Mouse (Mus musculus) forelimb bud, embryonic 11.5 days (tissue): ENCODE measurements around the gene Bag3.

ENCODE experiments used
- DNase-seq: peaks from one replicate; pipeline ENCODE4 v3.0.0-alpha.2; 2012; ENCODE audit warnings: low read depth, low spot score

Gene Bag3

DNA sequence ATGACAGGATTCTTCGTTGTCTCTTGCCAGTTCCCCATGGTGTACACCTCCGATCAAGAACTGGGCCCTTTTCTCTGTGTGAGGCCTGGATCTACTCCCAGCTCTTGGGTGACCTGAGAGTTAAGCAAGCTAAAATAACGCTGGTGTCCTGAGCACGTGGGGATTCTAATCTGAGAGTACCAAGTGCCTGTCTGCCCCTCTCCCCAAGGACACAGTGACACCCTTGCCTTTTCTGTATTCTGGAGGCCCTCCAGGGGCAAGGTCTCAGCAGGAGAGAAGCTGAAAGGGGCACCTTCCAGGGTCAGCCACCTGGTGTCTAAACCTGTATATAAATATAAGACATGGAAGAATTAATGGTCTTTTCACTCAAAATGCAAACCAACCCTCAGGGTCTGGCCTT lies 14.3 kb downstream of the Bag3 start:
- DNase-seq: no peak

DNA sequence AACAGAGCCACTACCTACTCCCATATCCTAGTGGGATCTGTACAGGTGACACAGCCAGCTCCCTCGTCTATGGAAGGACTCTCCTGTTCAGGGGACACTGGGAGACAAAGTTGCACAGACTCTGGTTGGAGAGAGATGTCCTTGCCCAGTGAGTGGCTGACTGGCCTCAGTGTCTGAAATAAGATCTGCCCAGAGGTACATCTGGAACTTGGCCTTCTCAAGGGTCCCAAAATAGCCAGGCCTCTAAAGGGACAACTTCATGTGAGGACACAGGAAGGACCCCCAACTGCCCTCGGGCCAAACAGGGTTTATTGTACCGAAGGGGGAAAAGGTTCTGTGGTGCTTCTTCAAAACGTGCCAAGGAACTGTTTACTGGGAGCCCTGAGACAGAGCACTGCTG lies 14.8 kb downstream of the Bag3 start:
- no peak for DNase-seq

DNA sequence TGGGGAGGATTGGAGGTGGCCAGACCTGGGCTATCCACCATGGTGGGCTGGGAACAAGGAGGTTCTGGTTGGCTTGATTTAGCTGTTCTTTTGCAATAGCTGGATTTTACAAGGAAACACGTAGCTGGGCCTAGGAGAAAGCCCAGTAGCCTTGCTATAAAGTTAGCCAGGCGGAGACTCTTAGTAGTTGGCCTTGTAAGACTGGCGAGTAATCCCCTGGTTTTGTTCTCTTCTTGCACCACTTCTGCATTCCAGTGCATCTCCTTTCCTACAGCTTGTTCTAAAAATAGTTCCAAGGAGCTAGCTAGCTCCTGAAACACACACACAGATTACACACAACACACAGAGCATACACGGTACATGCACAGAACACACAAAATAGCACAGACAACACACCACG lies 15.4 kb downstream of the Bag3 start:
- no peak for DNase-seq

DNA sequence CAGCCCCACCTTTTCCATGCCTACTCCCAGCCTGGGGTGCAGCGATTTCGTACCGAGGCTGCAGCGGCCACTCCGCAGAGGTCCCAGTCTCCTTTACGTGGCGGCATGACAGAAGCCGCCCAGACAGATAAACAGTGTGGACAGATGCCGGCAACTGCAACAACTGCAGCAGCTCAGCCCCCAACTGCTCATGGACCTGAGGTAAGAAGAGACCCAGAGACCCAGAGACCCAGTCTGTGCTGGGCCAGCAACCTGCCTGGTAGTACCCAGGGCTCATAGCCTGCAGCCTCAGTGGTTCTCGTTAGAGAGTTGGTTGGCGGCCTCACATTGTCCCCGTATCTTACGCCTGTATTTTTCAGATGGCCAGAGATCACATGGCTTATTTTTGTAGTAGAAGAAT lies 16.7 kb downstream of the Bag3 start:
- DNase-seq: no peak

DNA sequence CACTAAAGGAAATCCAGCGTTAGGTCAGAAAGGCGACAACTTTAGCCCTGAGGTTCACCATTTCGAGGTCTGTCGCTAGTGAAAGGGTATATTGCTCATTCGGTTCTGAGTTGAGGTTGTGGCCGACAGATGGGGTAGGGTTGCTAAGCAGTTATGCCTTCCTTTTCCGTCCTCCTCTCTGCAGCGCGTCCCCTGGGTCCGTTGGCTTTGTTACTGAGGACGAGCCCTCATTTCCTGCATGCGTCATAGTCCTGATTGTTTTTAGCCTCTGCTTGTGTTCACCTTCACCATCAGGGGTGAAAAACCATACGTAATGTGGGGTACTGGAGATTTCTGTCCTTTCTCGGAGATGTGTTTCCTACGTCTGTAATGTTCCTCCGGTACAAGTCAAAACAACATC lies 17.3 kb downstream of the Bag3 start:
- no peak for DNase-seq

DNA sequence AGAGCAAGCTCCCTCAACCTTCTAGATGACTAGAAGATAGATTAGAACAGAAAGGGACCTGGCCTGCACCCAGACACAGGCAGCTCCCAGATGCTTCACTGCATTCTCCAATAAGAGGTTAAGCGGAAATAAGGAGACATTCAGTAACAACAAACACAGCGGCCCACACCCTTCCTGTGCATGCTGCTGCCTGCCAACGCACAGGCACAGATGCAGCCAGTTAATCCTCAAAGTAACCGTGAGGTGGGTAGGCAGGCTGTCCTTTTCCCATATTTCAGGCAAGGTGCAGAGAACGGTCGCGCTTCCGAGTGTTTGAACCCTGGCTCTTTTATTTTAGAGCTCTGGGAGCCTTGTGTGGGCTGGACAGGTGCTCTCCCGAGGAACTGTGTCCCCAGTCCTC lies 17.8 kb downstream of the Bag3 start:
- DNase-seq: no peak

DNA sequence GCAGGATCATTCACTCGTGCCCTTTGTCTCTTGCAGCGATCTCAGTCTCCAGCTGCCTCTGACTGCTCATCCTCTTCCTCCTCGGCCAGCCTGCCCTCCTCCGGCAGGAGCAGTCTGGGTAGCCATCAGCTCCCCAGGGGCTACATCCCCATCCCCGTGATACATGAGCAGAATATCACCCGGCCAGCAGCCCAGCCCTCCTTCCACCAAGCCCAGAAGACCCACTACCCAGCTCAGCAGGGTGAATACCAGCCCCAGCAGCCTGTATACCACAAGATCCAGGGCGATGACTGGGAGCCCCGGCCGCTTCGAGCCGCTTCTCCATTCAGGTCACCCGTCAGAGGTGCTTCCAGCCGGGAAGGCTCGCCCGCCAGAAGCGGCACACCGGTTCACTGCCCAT lies 18.4 kb downstream of the Bag3 start:
- DNase-seq: no peak

DNA sequence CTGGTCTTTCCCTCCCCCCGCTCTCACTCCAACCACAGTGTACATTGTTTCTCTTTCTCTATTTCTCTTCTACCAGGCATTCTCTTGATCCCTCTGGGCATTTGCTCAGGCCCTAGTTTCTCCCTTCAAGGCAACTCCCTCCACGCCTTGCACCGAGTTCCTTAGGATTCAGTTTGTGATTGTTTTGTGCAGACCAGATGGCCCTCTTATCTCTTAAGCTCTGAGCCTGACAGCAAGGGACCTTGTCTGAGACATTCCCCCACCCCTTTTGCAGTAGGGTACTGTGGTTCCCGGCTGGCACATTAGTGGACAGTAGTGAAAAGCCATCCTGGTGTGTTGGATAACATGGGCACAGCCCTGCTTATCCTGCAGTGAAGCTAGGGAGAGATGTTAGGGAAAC lies 19.1 kb downstream of the Bag3 start:
- DNase-seq: no peak

DNA sequence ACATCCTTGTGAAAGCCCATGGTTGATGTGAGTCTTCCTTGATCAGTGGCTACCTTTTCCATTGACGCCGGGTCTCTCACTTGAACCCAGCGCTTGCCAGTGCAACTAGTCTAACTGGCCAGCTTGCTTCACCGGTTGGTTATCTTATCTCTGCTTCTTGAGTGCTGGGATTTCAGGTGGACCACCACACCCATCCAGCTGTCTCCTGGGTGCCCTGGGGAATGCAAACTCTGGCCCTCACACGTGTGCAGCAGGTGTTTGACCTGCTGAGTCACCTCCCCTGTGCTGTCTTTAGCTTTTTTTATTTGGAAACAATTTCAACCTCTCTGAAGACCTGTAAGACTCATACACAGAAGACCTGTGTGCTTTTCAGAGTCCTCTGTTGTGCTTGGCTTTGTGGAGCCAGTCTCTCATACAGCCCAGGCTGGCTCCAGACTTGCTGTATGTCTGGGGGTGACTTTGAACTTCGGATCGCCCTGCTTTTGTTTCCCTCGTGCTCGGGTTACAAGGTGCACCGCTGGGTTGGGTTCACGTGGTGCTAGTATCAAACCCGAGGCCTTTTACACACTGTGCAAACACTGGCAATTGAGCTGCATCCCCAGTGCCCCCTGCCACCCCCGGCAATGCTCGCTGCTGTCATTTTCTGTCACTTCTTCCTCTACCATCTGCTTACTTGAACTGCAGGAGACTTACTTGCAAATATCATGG lies 19.9 kb downstream of the Bag3 start:
- DNase-seq: no peak

DNA sequence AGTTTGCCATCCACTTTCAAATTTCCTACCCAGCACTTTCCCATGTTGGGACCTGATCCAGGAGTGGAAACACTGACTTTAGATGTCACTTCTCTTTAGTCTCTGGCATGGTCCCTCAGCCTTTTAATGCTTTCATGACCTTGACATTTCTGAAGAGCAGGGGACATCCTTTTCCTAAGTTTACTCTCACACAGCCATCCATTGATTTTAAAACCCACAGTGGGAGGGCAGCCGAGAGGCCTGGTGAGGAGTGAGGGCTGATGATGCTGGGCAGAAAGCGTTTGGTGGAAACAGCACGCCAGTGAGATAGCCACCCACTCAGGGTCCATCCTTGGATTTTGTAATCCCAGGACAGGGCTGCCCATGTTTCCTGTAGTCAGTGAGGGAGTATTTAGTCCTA lies 20.5 kb downstream of the Bag3 start:
- no peak for DNase-seq

DNA sequence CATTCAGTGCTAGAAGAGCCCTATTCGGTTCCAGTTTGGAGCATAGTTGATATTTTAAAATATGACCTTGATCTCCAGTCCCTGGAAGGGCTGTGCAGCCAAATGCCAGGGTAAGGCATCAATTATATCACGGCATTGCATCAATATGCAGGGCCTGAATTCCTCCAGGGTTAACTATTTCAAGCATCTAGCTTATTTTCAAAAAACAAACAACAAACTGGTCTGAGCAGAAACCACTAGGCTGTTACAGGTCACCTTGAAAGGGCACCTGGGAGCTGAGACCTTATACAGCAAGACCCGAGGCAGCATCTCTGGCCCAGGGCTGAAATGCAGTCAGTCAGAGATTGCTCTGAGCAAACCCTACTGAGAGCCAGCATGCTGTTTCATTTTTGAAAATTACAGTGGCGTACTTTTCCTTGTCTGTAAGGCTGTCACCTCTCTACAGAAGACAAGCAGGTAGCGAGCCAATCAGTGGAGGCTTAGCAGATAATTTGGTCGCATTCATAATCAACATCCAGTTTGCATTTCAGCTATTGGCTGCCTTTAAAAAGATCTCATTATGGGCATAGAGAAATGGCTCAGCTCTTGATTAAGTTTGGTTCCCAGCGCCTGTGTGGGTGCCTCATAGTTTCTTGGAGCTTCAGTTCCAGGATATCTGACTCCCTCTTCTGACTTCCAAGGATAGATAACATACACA lies 21.3 kb downstream of the Bag3 start:
- no peak for DNase-seq

DNA sequence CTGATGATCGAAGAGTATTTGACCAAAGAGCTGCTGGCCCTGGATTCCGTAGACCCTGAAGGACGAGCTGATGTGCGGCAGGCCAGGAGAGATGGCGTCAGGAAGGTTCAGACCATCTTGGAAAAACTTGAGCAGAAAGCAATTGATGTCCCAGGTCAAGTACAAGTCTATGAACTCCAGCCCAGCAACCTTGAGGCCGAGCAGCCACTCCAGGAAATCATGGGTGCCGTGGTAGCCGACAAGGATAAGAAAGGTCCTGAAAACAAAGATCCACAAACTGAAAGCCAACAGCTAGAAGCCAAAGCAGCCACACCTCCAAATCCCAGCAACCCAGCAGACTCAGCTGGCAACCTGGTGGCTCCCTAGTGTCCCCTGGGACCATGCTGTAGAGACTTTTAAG lies 22.6 kb downstream of the Bag3 start:
- no peak for DNase-seq

DNA sequence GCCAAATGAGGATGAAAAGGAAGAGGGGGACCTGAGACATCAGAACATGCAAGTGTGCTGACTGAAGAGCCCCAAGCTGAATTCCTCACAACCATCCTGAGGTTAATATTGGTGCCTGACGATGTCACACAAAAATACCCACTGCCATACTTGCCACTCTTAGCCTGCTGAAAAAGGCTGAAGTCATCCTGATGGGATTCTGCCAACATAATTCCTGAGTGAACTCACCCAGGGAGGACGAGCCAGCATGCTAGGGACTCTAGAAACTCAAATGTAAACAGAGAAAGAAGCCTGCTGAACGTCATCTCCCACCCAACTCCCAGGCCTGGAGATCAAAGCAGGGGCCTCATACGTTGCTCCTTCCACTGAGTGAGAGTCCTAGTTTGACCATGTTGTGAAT lies 25.7 kb downstream of the Bag3 start:
- DNase-seq: no peak

DNA sequence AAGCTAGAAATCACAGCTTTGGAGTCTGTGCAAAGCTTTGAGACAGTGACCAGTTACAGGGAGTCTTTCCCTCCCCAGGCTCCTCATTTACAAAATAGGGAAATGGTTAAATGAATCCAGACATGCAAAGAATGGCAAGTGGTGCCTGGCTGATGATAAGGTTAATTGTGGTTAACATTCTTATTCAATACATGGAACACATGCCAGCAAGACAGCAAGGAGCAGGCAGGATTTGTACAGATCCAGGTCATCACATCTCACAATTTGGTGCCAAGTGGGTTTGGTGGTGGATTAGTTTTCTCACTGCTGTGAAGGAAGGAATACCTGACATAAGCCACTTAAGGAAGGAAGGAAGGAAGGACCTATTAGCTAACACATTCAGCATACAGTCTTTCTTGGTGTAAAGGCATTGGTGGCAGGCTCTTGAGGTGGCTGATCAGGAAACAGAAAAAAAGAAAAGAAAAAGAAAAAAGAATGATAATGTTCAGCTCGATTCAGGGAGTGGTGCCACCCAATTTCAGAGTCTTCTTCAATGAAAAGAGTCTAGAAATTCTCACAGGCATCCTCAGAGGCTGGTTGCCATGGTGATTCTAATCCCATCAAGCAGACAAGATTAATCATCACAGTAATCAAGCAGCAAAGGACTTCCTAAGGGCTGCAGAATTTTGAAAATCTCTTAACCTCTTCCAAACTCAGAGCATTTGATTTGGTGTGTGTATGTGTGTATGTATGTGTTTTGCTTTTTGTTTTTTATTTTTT lies 27.1 kb downstream of the Bag3 start:
- DNase-seq: no peak

DNA sequence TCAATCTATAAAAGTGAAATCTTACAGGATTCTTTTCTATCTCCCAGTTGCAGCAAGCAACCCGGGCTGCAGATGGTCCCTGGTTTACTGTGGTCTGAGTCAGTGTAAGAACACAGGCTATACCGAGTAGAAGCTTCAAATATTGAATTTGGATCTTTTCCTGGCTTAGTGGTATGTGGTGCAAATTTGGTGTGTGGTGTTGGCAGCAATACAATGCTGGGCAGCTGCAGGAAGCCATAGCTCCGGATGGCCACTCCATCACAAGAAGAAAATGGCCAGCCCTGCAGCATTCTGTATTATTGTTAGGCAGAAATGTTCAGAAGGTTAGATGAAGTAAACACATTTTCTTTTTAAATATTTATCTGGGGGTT lies 27.7 kb downstream of the Bag3 start:
- DNase-seq: no peak

DNA sequence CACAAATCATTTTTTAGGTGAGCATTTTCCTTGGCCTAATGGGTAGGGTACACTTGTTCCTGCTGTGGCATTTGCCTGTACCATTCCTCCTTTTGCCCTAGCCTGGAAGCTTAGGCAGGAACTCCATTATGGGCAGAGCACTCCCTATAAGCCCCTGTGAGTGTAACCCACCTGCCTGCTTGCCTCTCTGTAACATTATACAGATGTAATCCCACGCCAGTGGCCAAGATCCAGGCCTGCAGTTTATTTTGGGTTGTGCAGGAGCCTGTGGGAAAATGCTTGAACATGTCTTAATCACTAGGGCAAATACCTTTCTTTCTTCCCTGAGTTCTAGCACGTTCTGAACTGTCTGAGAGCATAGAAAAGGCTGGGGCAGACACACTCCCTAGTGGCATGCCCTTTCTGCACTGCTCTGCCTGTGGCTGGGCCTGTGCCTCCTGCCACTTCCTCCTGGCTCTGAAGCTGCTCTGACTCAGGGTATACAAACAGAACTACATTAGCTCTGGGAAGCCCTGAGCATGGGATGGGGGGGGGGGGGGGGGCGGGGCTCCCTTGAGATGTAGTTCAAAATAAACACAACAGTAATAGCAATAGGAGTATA lies 29.8 kb downstream of the Bag3 start:
- no peak for DNase-seq

DNA sequence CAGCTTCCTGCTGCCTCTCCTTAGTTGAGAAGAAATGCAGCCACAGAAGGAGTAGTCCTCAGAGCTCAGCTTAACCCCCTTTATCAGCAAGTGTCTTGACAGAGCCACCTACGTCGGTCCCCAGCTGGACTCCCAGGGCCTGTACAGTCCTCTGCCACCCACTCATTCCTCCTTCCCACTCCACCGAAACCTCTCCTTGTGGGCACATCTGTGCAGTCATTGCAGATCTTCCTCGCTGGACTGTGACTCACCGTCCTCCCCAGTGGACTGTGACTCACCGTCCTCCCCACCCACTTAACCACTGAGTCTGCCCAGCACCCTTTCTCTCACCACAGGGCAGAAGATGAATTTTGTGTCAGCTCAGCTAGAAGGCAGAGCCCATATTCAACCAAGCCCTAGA lies 31.1 kb downstream of the Bag3 start:
- DNase-seq: no peak

DNA sequence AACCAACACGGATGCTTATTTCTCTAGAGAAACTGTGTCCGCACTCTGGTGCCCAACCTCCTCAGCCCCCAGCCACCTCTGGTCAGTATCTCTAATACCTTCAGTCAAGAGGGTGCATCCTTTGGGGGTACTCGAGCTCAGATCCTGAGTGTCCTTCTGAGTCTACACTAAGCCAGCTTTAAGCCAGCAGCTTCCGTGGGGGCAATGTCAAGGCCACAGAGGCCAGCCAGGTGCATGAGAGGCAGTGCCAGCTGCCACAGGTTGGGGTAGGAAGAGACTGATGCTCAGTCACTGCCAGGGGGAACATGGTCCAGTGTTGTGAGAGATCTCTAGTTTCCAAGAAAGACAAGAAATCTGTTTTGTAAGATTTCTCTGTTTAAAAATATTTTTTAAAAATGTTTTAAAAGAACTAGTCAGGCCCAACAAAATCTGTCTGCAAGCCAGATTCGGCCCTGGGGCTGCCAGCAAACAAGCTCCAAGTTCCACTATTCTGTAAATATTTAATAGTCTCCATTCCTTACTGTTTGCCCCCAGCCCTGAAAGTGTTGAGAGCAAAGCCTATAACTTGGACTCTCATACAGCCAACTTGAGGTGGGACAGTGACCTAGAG lies 31.8 kb downstream of the Bag3 start:
- DNase-seq: no peak

DNA sequence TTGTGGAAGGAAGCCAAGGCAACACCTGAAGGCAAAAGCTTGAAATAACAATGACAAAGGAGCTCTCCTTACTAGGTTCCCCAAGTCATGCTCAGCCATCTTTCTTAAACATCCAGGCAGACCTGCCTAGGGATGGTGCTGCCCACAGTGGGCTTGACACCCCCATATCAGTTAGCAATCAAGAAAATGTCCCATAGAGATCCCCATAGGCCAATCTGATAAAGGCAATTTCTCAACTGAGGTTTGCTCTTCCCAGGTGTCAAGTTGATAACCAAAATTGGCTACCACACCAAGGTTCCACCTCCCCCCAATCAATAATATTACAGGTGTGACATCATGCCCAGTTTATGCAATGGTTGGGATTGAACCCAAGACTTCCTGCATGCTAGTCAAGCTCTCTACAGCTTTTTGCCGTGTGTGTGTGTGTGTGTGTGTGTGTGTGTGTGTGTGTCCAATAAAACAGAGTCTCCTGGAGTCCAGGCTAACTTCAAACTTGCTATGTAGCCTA lies 33.6 kb downstream of the Bag3 start:
- no peak for DNase-seq

DNA sequence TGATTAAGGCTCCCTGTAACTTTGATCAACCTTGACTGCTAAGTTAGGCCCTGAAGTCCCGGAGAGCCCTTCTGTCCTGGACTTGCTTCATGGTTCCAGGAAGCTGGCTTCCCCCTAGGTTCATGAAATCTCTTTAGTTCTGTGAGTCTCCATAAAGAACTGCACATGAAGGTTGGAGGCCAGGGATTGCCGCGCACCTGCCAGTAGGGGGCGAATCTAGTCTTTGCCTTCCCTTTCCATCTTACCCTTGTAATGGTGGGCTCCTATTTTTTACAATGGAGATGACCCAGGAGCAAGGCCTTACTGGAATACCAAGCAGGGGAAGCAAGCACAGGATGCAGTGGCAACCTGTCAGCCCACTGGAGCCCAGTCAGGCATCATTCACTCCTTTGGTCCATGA lies 40.0 kb downstream of the Bag3 start:
- DNase-seq: peak; percentile 18

DNA sequence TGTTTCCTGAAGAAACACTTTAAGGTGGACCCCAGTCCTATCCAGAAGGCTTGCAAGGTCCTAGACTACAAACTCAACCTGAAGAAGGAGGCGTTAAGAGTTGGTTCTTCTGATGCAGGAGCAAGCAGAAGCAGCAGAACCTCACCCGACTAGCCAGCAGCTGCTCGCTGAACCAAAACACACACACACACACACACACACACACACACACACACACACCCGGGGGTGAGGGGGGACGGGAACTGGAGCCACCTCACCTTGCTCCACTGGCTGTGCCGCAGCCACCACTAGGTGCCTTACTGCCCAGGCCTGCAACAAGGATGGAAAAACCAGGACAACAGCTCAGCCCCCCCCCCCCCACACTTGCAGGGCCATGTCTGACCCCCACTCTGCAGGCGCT lies 42.9 kb downstream of the Bag3 start:
- DNase-seq: no peak
